Mouse (Mus musculus) ovary, postnatal 36 days (tissue): ENCODE data around the gene Trim41.

Experiments
- DNase-seq: peaks from one replicate; pipeline ENCODE4 v3.0.0; 2022; ENCODE audit warnings: low spot score, mixed read lengths

Trim41 gene

GRCm38 (mm10) chr11:48789973-48790823 is 27.0 kb downstream of the Trim41 start:
- DNase-seq: peak; percentile 83

DNA sequence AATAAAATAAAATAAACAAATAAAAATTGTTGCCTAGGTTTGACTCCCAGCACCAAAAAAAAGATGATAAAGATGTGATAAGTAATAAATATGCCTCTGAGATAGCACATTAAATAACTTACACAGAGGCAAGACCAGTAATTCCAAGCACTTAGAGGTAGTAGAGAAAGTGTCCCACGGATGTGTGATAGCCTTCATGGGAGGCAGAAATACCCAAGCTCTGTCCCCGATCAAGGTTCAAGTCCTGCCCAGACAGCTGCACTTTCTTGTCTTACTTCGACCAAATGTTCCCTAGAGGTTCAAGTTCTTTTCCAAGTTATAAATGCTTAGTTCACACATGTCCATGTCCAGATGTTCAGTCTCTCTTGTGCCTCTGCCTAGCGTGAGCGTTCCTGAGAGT is 27.9 kb downstream of the Trim41 start:
- DNase-seq: no peak

GRCm38 (mm10) chr11:48788311-48789089 is 28.7 kb downstream of the Trim41 start:
- peak; percentile 63 for DNase-seq

DNA sequence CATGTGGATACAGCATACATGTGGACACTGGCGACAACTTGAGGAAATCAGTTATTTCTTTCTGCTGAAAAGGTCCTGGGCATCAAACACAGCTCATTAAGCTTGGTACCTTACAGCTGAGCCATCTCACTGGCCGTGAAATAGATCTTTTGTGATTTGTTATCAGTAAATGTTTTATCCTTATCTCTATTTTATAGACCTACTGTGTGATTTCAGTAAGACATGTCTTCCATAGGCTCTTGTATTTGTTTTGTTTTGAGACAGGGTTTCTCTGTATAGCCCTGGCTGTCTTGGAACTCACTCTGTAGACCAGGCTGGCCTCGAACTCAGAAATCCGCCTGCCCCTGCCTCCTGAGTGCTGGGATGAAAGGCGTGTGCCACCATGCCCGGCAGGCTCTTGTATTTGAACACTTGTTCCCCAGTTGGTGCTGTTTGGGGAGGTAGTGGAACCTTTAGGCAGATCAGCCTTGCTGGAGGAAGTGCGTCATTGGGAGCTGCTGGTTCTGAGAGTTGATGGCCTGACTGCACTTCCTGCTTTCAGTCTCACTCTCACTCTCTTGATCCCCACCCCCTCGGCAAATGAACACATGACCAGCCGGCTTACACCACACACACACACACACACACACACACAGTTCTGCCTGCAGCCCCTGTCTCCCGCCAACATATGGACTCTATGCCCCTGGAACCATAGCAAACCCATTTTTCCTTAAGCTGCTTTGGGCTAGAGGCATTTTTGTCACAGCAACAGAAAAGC is 29.5 kb downstream of the Trim41 start:
- no peak for DNase-seq

GRCm38 (mm10) chr11:48782243-48782642 is 34.9 kb downstream of the Trim41 start:
- DNase-seq: no peak

DNA sequence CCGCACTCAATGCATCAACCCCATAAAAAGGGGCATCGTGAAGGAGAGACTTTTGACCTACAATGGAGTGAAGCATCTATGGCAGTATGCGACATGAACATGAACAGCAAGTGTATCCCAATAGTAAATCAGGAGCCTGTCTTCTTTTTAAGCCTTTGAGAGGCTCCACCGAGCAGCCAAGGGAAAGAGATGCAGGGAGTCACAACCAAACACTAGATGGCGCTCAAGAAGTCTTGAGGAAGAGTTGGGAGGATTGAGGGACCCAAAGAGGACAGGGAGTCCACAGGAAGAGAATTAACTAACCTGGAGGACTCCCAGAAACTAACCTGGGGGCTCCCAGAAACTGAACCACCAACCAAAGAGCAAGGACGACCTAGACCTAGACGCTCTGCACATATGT is 37.7 kb downstream of the Trim41 start:
- DNase-seq: no peak

DNA sequence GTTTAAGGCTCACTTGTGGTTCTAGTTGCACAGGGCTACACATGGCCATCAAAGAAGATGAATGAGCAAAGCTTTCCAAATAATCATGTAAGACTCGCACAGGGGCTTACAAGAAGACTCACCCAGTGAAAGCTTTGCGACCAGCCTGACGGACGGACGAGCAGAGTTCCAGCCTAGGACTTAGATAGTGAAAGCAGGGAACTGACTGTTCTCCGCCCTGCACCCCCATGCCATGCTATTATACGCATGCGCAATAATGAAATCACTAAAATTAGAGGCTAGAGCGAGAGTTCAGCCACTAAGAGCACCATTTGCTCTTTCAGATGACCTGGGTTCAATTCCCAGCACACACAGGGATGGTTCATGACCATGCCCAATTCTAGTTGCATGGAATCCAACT is 39.9 kb downstream of the Trim41 start:
- DNase-seq: no peak

DNA sequence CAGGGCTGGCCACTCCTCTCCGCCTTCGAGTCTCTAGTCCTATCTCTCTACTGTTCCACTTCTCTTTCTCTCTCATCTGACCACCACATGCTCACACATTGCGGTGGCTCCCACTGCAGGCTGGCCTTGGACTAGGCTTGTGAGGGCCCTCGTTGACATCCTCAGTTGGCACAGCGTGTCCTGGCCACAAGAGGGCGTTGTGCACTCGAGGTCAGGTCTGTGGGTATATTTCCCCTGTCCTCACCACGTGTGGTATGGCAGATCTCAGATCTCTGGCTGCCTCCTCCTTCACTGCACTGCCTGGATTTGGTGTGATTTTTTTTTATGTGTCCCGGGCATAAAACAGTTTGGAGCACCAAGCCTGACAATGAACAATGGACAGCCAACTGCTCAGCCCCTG is 40.5 kb downstream of the Trim41 start:
- DNase-seq: no peak

GRCm38 (mm10) chr11:48775483-48775882 is 41.7 kb downstream of the Trim41 start:
- no peak for DNase-seq

DNA sequence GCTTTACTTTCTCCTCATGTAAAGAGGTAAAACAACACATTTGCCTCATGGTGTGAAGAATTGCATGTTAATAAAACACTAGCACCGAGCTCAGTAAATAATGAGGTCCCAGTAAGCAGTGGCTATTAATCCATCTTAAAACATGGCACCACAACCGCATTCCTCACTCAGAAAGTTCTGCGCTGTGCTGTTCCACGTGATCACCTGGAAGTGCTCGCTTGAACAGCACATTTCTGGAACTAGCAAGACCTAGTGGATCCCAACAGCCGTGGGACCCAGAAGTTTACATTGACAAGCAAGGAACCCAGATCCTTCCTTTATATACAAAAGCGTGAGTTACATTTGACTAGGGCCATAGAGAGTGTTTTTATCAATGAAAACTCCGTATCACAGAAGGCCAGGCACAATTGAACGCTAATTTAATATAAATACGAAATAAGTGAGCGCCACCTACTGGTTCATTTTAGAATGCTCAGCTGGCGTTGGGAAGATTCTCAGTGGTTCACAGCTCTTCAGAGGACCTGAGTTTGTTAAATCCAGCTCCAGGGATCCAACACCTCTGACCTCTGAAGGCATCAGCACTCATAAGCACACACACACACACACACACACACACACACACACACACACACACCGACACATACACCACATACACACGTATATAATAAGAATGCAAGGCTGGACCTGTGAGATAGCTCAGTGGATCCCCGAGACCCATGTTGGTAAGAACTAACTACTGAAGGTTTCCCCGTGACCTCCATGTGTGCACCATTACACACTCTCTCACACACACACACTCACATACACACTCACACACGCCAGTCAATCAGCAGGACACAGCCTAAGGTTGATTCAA is 42.5 kb downstream of the Trim41 start:
- DNase-seq: no peak

GRCm38 (mm10) chr11:48771691-48772090 is 45.5 kb downstream of the Trim41 start:
- DNase-seq: no peak

DNA sequence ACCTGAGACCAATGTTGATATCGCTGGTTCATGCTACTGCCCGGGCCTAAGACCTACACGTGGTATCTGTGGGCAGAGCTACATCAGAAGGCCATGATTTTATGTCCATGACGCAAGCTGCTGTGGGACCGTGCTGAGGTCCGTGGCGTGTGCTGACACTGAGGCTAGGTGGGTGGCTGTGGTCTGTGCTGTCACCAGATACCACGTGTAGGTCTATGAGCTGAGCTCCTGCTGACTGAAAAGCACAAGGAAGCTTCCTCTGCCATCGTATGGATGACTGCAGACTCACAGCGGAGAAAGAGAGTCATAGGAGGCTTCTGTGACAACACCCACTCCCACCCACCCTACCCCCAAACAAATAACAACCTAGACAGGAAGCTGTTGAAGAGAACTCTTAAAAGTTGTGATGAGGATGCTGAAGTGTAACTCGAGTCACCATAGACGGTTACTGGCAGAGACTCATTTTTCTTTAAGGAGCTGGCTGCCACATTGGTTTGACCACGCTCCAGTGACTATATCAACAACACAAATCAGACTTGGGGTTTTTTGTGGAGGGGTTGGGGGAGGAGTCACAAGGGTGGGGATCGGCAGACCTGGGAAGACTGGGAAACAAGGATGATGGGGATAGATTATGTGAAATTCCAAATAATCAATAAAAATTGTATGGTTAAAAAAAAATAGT is 49.8 kb downstream of the Trim41 start:
- no peak for DNase-seq

DNA sequence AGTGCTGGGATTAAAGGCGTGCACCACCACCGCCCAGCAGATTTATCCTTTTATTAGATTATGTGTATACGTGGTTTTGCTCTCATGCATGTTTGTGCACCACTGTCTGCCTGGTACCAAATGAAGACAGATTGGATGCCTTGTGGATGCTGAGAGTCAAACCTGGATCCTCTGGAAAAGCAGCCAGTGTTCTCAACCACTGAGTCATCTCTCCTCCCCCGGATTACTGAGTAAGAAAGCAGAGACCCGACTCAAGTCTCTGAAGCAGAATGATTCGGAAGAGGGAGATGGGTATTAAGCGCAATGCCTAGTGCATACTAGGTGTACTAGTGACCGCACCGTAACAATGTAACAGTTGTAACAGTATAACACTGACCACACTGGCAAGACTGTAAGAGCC is 53.0 kb downstream of the Trim41 start:
- DNase-seq: no peak

DNA sequence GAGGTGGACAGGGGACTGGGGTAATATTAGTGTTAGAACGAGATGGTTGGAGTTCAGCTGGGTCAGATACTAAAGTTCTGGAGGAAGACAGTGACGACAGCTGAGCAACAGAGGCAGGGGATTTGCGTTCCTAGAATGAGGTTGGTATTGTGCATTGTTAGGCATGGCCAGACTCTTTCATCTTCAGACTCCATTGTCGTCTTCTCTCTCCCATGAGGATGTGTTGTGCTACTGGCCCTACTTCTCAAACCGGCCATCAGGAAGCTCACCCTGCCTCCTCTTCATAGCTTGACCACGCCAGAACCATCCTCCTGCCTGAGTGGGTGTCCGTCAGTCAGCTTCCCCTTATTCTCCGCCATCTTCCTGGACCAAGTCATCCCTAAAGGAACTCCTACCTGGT is 58.1 kb downstream of the Trim41 start:
- DNase-seq: no peak
